Mouse (Mus musculus) left cerebral cortex, postnatal 36 days (tissue): ENCODE results near the gene Jag1. TPM values are rescaled to one million over a fixed set of nuclear protein-coding genes. Genes with fewer than 3 reads are reported as not detected.
A peak's percentile ranks its signal among the peaks of the same experiment; 100 is the strongest.

Source experiments
- DNase-seq, 2 experiments: peaks; one replicate each; pipeline ENCODE4 v3.0.0; 2021 to 2022; ENCODE audit warnings: low spot score in 2 of 2, mixed read lengths in 1 of 2
- intact Hi-C: fragments of 180-260 bp; cut with DNase I; formaldehyde crosslinking; loops from one replicate; pipeline ENCODE4 v1.15.1; 2025
- total RNA-seq, 2 experiments: library from RNA; stranded (reverse); gene quantifications; 2 replicates each; pipeline ENCODE4 v1.2.3; 2021

Jag1 gene
- total RNA-seq, 2 experiments from 2014 or later = 5.3 to 5.8 TPM

- DNase-seq = no peak
- intact Hi-C loops = no loop called here
Observed at GRCm38 (mm10) chr2:137107946-137108345, 8.5 kb downstream of the Jag1 start.

- intact Hi-C loops = no loop called here
- DNase-seq = no peak
Observed at GRCm38 (mm10) chr2:137107203-137107602, 9.2 kb downstream of the Jag1 start.

DNA sequence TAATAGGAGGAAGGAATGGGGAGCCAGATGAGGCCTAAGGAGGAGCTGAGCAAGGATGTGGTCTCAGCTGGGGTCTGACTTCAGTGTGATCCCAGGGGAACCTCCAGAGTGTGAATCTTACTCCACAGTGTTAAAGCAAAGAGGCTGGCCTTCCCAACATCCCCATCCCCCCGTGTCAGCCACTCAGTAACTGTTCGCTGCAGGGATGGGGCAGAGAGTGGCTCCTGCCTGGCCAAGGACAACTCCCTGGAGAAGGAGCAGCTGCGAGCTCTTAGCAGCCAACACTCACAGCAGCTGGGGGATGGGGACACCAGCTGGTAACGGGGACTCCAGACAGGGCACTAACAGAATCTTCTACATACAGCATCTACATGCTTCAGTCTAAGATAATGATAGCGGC lies 15.4 kb downstream of the Jag1 start:
- intact Hi-C loops = no loop called here
- no peak for DNase-seq

GRCm38 (mm10) chr2:137099211-137099734 lies 17.2 kb downstream of the Jag1 start:
- no peak for DNase-seq
- intact Hi-C loops = no loop called here

GRCm38 (mm10) chr2:137098269-137099035 lies 18.0 kb downstream of the Jag1 start:
- no peak for DNase-seq
- intact Hi-C loops = no loop called here

- DNase-seq = no peak
- intact Hi-C loops = no loop called here
Observed at GRCm38 (mm10) chr2:137096981-137097460, 19.4 kb downstream of the Jag1 start.

- intact Hi-C loops = no loop called here
- no peak for DNase-seq
Observed at GRCm38 (mm10) chr2:137094301-137094700, 22.1 kb downstream of the Jag1 start.

- intact Hi-C loops = no loop called here
- no peak for DNase-seq
Observed at GRCm38 (mm10) chr2:137093298-137093630, 23.2 kb downstream of the Jag1 start.

- DNase-seq = no peak
- intact Hi-C loops = no loop called here
Observed at GRCm38 (mm10) chr2:137092523-137093297, 23.7 kb downstream of the Jag1 start.

DNA sequence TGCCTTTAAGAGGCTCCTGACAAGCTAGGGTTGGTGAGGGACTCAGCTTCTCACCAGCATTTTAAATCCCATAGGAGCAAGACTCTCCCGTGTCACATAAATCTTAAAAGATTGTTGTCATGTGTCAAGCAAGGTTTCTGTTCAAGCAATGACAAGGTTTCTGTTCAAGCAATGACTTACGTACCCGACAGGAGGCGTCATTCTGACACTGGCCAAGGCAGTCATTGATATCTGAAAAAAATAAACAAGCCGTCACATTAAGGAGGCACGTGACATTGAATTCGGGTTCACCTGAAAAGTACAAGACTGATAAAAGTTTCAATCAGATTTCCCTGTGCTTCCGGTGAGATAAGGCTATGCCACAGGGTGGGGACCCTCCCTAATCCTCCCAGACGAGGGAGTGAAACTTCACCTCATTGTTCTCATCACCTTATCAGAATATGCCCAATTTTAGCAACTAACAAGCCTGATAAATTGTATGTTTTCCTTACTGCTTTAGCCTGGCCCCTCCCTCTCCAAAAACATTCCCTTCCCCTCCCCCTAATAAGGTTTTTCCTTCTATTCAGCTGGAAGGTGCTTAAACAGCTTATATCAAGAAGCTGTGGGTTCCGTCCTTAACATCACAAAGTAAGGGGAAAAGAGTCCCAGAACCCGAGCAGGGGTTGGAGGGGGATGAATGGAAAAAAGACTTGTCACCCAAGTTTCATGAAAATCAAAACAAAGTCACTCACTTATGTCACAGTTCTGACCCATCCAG lies 24.5 kb downstream of the Jag1 start:
- intact Hi-C loops = no loop called here
- no peak for DNase-seq

DNA sequence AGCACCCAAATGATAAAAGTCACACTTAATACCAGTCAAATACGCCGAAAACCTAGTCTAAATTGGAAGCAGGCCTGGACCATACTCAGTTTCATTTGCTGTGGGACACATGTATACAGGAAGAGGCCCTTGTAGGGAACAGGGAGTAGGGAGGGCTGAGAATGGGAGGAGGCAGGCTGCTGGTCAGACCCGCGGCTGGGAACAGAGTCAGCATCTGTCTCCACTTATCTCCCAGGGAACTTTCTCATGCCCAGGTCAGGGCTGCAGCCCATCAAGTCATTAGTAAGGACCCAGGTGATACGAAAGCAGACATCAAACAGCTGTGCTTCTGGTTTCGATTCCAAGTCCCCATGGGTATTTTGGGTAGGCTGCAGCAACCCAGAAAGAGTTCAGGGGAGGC lies 28.7 kb downstream of the Jag1 start:
- intact Hi-C loops = no loop called here
- no peak for DNase-seq

- DNase-seq = no peak
- intact Hi-C loops = no loop called here
Observed at GRCm38 (mm10) chr2:137086621-137087395, 29.6 kb downstream of the Jag1 start.

- intact Hi-C loops = no loop called here
- no peak for DNase-seq
Observed at GRCm38 (mm10) chr2:137085257-137085656, 31.2 kb downstream of the Jag1 start.

DNA sequence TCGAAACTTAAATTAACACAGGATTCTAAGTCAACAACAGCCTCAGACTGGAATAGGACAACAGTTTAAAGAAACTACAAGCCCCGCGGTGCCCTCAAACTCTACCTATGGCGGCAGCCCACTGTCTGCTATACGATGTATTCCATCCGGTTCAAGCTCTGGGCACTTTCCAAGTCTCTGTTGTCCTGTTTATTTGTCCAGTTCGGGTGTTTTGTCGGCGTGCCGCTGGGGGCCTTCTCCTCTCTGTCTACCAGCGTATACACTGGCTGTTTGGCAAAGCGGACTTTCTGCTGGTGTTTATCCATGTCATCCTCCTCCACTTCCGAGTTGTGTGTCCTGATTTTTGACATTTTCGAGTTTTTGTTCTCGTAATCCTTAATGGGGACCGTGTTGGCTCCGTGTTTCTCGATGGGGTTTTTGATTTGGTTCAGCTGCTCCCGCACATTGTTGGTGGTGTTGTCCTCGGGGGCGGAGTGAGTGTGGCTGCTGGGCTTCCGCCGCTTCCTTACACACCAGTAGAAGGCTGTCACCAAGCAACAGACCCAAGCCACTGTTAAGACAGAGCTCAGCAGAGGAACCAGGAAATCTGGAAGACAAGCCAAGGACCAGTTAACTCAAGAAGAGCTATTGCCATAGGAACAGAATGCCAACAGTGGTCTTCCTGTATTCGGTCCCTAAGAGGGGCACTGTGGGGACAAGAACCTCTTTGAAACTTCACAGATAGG lies 33.4 kb downstream of the Jag1 start:
- peak; percentile 14 to 19 for DNase-seq
- intact Hi-C loops = no loop called here

DNA sequence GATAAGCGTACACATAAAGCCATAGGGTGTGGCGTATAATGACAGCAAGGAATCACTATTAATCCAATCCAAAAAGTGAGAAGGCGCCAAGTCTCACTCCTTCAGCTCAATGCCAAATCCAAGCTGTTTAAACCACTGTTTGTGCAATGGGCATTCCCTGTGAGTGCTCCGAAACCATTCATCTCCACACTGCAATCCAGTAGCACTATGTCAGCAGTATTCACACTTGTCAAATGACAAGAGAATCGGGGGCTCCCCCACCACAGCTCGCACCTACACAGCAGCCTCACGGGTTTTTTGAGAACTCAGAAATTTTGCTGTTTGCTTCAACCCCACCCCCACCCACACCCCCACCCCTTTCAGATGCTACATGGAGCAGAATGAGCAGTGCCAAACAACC lies 35.4 kb downstream of the Jag1 start:
- intact Hi-C loops = no loop called here

GRCm38 (mm10) chr2:137080468-137080867 lies 36.0 kb downstream of the Jag1 start:
- intact Hi-C loops = no loop called here
- no peak for DNase-seq

More for the DNA sequence above, 35.4 kb downstream of the Jag1 start:
- no peak for DNase-seq

GRCm38 (mm10) chr2:137079721-137080320 lies 36.6 kb downstream of the Jag1 start:
- intact Hi-C loops = no loop called here

DNA sequence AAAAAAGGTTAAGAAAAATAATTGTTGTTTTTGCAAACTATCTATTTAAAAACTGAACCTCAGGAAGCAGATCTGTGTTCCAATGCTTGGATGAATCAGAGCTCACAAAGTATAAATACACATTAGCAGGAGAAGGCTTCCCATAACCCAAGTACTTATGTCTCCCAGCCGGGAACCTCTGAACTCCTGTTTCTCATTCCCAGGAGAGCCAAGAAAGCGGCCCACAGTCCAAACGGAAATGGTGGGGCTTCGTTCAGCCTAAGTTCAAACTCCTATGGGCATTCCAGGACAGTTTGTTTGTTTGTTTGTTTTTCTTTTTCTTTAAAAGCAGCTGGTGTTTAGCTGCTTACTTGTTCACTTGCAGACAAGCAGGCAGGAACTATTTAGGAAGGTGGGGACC lies 37.7 kb downstream of the Jag1 start:
- DNase-seq = no peak
- intact Hi-C loops = no loop called here

More at GRCm38 (mm10) chr2:137079721-137080320, 36.6 kb downstream of the Jag1 start:
- no peak for DNase-seq
